Mouse (Mus musculus): Measurements from ENCODE around the gene Tas2r119. TPM values are rescaled to one million over a fixed set of nuclear protein-coding genes. Genes with fewer than 3 reads are reported as not detected.

Gene Tas2r119
- polyA plus RNA-seq, 1 experiment from 2014 or later = not detected

DNA sequence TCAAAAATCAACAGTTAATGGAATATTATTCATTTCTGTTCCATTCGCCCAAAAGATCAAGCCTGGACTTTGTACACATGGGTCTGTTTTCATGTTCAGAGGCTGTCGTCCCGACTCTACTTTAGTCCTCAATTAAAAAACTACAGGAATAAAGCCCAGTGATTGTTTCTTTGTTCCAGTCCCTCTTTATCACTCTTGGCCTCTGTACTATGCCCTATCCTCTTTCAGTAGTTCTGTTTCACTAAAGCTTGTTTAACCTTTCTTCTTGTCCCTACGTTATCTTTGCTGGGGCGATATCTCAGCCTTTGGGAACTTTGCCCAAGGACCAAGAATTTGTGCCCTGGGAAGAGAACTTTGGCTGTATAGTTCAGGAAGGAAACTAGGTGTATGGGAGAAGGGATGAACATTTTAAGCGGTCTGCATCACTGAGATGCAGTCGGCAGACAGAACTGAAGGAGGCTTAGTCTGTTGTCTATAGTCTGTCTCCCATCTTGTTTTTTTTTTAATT, 49.9 kb downstream of the Tas2r119 start:
- WGBS = 92% methylated on average over 7 of the region's 7 CpGs
- Histone ChIP-seq H3K4me2 (no peak overlapping the region), H3K9ac (no peak overlapping the region), H3K4me1 (no peaks in the 10 kb centered on the region), H3K4me3 (no peak overlapping the region), H3K27me3 (replicated peaks) (no peaks in the 10 kb centered on the region), H3K27ac (no peak overlapping the region), H3K36me3 (replicated peaks) (no peaks in the 10 kb centered on the region), H3K9me3 (no peaks in the 10 kb centered on the region)
- ATAC-seq (replicated peaks) = no peak

Other genes starting within 250 kb of the Tas2r119 start
- gene Sema5a, start 67.5 kb downstream of the Tas2r119 start, polyA plus RNA-seq (2015; fragmentation: Nextera tagmentation; extraction: Ambion mirVana) = 6.5 and 8.7 TPM in 2 replicates

Data from midbrain, embryonic 15.5 days (tissue).